Mouse (Mus musculus) heart, embryonic 14.5 days (tissue): ENCODE measurements around the gene Spry1. TPM values are rescaled to one million over a fixed set of nuclear protein-coding genes. Genes with fewer than 3 reads are reported as not detected.
A peak's percentile ranks its signal among the peaks of the same experiment; 100 is the strongest.
"Not testable (repeated sequence)": the region's sequence is repeated elsewhere in the genome, so short reads cannot be mapped to it uniquely, and the experiment has no call there.

Experiments
- ATAC-seq: fragments of 200-750 bp; cut with Nextera tagmentation; 2 replicates; pipeline ENCODE4 v1.8.0; 2017; ENCODE audit warnings: low read depth, moderate TSS enrichment; ENCODE audit not compliant: insufficient number of reproducible peaks, insufficient read depth, low FRiP score
- H3K27ac ChIP-seq, 2 experiments: fragments of 200-500 bp in 1 of 2; fragments of 300-500 bp in 1 of 2; sonication (generic) in 1 of 2; replicated peaks in 1 of 2; 2 replicates each; pipeline ENCODE4 v1.5.1; 2012 to 2014; ENCODE audit warnings: low read depth in 2 of 2, low read length in 2 of 2, control low read depth in 1 of 2, mild to moderate bottlenecking in 1 of 2, mixed read lengths in 1 of 2; ENCODE audit not compliant: control insufficient read depth in 1 of 2, insufficient read depth in 1 of 2
- H3K27me3 ChIP-seq: fragments of 300-500 bp; sonication (generic); 2 replicates; pipeline ENCODE4 v1.6.1; 2014; ENCODE audit warnings: mild to moderate bottlenecking, low read length, control low read depth; ENCODE audit not compliant: control insufficient read depth, insufficient read depth
- H3K36me3 ChIP-seq: fragments of 300-500 bp; sonication (generic); 2 replicates; pipeline ENCODE4 v1.6.1; 2014; ENCODE audit warnings: mild to moderate bottlenecking, control low read depth, low read length, mixed read lengths; ENCODE audit not compliant: control insufficient read depth, insufficient read depth
- H3K4me1 ChIP-seq, 2 experiments: fragments of 200-500 bp in 1 of 2; fragments of 300-500 bp in 1 of 2; sonication (generic) in 1 of 2; 2 replicates each; pipeline ENCODE4 v1.6.1; 2012 to 2014; ENCODE audit warnings: low read length in 2 of 2, control low read depth in 1 of 2, mixed read lengths in 1 of 2; ENCODE audit not compliant: control insufficient read depth in 2 of 2, insufficient read depth in 2 of 2
- H3K4me2 ChIP-seq: fragments of 300-500 bp; sonication (generic); 2 replicates; pipeline ENCODE4 v1.6.1; 2014; ENCODE audit warnings: mild to moderate bottlenecking, low read length
- H3K4me3 ChIP-seq, 2 experiments: fragments of 200-500 bp in 1 of 2; fragments of 300-500 bp in 1 of 2; sonication (generic) in 1 of 2; 2 replicates each; pipeline ENCODE4 v1.5.1; 2012 to 2014; ENCODE audit warnings: low read length in 2 of 2, mild to moderate bottlenecking in 2 of 2, control low read depth in 1 of 2, low read depth in 1 of 2, moderate library complexity in 1 of 2; ENCODE audit not compliant: control insufficient read depth in 1 of 2, insufficient read depth in 1 of 2
- H3K9ac ChIP-seq: fragments of 300-500 bp; sonication (generic); 2 replicates; pipeline ENCODE4 v1.6.1; 2014; ENCODE audit warnings: mild to moderate bottlenecking, low read length
- H3K9me3 ChIP-seq: fragments of 300-500 bp; sonication (generic); 2 replicates; pipeline ENCODE4 v1.6.1; 2016; ENCODE audit warnings: low read length, control low read depth; ENCODE audit not compliant: control insufficient read depth
- WGBS: fragments of 180-500 bp; shearing (Covaris S2); extraction: QIAGEN DNeasy Blood & Tissue Kit; methylation state at CpG from one replicate; pipeline ENCODE4 v1.1.7; 2014; 5-methylcytosine and 5-hydroxymethylcytosine counted together
- polyA plus RNA-seq: library from polyadenylated mRNA; unstranded; fragments of >200 nt; fragmentation: Nextera tagmentation; extraction: Ambion mirVana; gene quantifications from 2 replicates; pipeline ENCODE4 v1.2.1, GENCODE M21; 2014

Spry1 gene
- 7.8 and 8.2 TPM in 2 replicates for polyA plus RNA-seq

DNA sequence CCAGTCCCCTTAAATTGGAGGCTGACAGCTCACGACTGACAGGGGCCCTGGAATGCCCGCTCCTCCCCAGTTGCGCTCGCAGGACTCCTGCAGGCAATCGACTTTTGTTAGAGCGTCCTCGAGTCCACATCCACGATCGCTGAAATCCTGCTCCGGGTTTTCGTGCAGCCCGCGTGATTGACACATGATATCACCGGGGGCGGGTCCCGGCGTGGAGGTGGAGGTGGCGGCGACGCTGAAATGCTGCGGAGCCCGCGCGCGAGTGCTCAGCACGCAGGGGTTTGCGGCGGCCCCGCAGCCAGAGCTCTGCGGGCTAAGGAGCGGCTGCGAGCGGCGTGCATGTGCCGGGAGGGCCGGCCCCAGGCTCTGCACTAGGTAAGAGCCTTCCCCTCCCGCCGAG, at the start of gene Spry1:
Gene Spry1, plus strand, starts transcription at position 258 of the 400 bp plus-strand sequence.
- peak within 1 kb of the TSS; percentile 84 for H3K4me2 ChIP-seq
- H3K27me3 ChIP-seq: no peaks in the 10 kb centered on the region
- peak within 1 kb of the TSS; percentile 91 for H3K9ac ChIP-seq
- H3K27ac ChIP-seq: peak within 1 kb of the TSS; percentile 49 to 85
- ATAC-seq: peak; percentile 68
- peak within 1 kb of the TSS; percentile 67 to 87 for H3K4me3 ChIP-seq
- H3K4me1 ChIP-seq: peaks cover 7% of the 10 kb centered on the region in 2 experiments; a peak in 2 of 4 replicates
- WGBS: under 1% methylated on average over 38 of the region's 38 CpGs
- no peaks in the 10 kb centered on the region for H3K9me3 ChIP-seq
- peaks cover 21% of the 10 kb centered on the region for H3K36me3 ChIP-seq

DNA sequence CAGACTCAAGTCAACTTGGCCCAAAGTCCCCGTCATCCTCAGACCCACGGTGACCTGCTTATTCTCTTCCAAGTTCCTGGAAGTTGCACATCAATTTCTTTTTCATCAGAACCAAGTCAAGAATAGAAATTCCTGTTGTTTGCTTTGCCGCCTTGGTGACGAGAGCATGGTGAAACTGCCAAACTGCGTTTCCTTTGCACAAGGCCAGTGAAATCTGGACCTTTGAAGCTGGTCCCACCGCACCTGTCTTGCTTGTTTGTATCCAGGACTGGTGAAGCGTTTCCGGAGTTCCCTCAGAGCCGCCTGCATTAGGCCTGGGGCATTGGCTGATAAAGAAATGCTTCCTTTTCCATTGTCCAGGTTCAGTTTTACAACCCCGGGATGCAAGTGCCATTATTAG, 44.0 kb upstream of the Spry1 start:
- Histone ChIP-seq H3K9ac (no peak overlapping the region), H3K27ac (no peak overlapping the region), H3K36me3 (no peaks in the 10 kb centered on the region), H3K27me3 (no peaks in the 10 kb centered on the region), H3K4me3 (no peak overlapping the region), H3K9me3 (no peaks in the 10 kb centered on the region), H3K4me1 (peaks cover 3 to 7% of the 10 kb centered on the region in 2 experiments; a peak in 2 of 4 replicates), H3K4me2 (no peak overlapping the region)
- 65% methylated on average over 10 of the region's 10 CpGs for WGBS
- no peak for ATAC-seq

DNA sequence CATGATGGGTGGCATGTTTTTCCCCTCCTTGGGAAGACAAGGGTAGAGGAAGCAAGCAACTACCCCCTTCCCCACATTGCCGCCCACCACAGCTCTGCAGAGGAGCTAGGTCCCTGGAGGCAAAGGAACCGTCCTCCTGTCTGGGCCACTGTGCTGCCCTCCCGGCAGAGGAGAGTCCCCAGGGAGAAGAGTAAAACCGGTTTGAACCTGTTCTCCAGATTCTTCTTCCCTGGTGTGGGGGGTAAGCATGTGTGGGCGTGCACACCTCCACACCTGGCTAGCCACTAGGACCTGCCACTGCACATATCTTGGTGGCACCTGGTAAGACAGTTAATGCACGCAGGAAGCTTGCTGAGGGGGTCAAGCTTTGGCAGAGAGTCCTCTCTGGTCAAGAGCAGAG, 43.2 kb upstream of the Spry1 start:
- Histone ChIP-seq H3K4me1 (peaks cover 3 to 7% of the 10 kb centered on the region in 2 experiments; a peak in 2 of 4 replicates), H3K4me2 (no peak overlapping the region), H3K9ac (no peak overlapping the region), H3K9me3 (no peaks in the 10 kb centered on the region), H3K36me3 (no peaks in the 10 kb centered on the region), H3K4me3 (no peak overlapping the region), H3K27ac (no peak overlapping the region), H3K27me3 (no peaks in the 10 kb centered on the region)
- no peak for ATAC-seq
- WGBS: 61% methylated on average over 6 of the region's 6 CpGs

DNA sequence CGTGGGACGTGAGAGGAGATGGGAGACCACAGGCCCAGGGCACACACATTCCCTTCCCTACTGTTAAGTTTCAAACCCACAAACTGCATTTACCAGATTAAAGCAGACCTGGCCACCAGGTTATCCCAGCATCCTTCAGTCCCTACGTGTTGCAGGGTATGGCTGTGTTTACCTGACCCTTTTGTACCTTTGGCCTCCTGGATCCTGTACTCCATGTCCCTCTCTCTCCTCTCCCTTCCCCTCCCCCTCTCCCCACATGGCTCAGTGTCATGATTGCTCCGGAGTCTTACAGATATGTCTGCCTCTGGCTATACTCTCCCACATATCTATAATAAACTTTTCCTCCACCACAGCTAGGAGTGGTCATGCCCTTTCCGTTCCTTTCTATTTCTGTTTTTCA, 42.5 kb upstream of the Spry1 start:
- WGBS: 58% methylated on average over 5 of the region's 5 CpGs
- H3K4me3 ChIP-seq: no peak overlapping the region

DNA sequence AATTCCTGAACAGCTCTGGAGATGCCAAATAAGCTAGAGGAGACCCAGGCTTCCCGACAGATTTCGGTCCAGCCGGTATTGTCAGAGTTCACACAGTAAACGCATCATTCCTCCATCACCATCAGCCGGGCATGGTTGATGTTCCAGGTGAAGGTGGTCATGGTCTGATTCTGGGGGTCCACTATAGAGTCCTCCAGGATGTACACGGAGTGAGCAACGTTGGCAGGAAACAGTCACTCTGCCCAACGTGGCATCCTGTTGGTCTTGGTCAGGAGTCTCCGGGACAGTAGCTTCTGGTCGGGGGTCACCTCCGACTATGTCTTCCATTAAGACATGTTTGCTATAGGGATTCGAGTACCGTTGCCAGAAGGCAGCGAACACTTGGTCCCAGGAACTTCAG, 40.1 kb upstream of the Spry1 start:
- not testable (repeated sequence) for H3K9ac ChIP-seq, H3K27ac ChIP-seq, H3K4me1 ChIP-seq, H3K9me3 ChIP-seq, ATAC-seq, H3K4me3 ChIP-seq, H3K27me3 ChIP-seq, H3K4me2 ChIP-seq, H3K36me3 ChIP-seq
- 88% methylated on average over 14 of the region's 14 CpGs for WGBS

More for the DNA sequence above, 42.5 kb upstream of the Spry1 start:
- H3K27me3 ChIP-seq: no peaks in the 10 kb centered on the region
- no peak overlapping the region for H3K4me2 ChIP-seq
- no peaks in the 10 kb centered on the region for H3K36me3 ChIP-seq
- peaks cover 3 to 7% of the 10 kb centered on the region in 2 experiments; a peak in 2 of 4 replicates for H3K4me1 ChIP-seq
- no peaks in the 10 kb centered on the region for H3K9me3 ChIP-seq
- H3K9ac ChIP-seq: no peak overlapping the region
- ATAC-seq: no peak
- H3K27ac ChIP-seq: no peak overlapping the region

DNA sequence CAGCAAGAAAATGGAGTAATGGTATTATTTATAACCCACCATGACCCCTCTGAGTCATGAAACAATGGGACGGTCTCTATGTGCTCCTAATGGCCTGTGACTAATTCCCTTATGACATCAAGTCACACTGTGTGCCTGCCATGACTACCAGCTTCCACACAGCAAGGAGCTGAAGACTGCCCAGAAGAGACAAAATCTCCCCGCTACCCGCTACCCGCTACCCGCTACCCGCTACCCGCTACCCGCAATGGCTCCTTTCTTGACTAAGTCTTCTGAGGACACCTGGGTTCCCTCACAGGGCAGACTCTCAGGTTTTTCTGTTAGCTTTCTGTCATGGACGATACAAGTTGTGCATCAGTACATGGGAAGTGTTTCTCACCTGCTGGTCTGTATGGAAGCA, 37.4 kb upstream of the Spry1 start:
- Histone ChIP-seq H3K4me3 (no peak overlapping the region), H3K27me3 (no peaks in the 10 kb centered on the region), H3K36me3 (no peaks in the 10 kb centered on the region), H3K4me1 (no peaks in the 10 kb centered on the region; a peak in 1 of 4 replicates), H3K9ac (no peak overlapping the region), H3K27ac (no peak overlapping the region), H3K9me3 (no peaks in the 10 kb centered on the region), H3K4me2 (no peak overlapping the region)
- ATAC-seq: no peak
- WGBS: 96% methylated on average over 9 of the region's 9 CpGs

DNA sequence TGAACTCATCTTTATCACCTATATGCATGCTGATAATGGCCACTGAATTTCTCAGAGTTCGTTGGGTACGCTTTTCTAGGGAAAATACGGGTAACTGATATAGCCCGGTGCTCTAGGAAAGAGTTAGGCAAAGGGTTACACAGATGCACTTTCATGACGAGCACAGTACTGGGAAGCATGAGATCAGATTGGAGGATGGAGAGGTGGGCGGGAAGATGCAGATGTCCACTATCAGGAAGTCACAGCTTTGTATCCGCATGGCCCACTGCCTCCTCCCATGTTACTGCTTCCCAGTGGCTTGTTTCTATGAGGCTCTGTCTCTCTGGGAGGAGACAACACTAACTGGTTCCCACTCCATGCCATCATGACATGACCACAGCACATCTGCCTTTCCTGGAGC, 36.9 kb upstream of the Spry1 start:
- Histone ChIP-seq H3K27me3 (no peaks in the 10 kb centered on the region), H3K36me3 (no peaks in the 10 kb centered on the region), H3K4me1 (no peaks in the 10 kb centered on the region), H3K9me3 (no peaks in the 10 kb centered on the region), H3K27ac (no peak overlapping the region), H3K9ac (no peak overlapping the region), H3K4me2 (no peak overlapping the region), H3K4me3 (no peak overlapping the region)
- no peak for ATAC-seq
- WGBS: 76% methylated on average over 7 of the region's 7 CpGs

DNA sequence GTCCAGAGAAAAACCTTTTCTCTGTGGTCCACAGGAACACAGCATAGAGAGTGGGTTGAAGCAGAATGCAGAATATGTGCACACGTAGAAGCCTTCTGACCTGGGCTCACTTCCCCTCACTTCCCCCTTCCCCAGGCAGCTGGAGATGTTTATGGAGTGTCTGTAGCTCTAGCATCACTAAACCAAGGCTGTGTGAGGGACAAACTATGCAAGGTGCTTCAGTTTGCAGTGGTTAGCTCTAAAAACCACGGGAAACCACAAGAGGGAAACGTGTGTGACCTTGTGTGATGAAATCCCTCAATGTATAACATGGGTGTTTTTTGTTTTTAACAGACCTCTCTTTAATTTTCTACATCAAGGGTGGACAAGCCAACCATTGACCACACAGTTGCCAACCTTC, 36.2 kb upstream of the Spry1 start:
- Histone ChIP-seq H3K4me2 (no peak overlapping the region), H3K9me3 (no peaks in the 10 kb centered on the region), H3K4me1 (no peaks in the 10 kb centered on the region), H3K4me3 (no peak overlapping the region), H3K9ac (no peak overlapping the region), H3K27ac (no peak overlapping the region), H3K27me3 (no peaks in the 10 kb centered on the region), H3K36me3 (no peaks in the 10 kb centered on the region)
- ATAC-seq: no peak
- 69% methylated on average over 3 of the region's 3 CpGs for WGBS
